Mouse (Mus musculus) megakaryocyte-erythroid progenitor cell, adult 5-6 weeks (primary cell): ENCODE results near the gene Lamp1. TPM values are rescaled to one million over a fixed set of nuclear protein-coding genes. Genes with fewer than 3 reads are reported as not detected.

ENCODE experiments used
- ATAC-seq: replicated peaks from 2 replicates; pipeline ENCODE4 v1.8.0; 2016; ENCODE audit warnings: mild to moderate bottlenecking, inconsistent platforms; ENCODE audit not compliant: severe bottlenecking, poor library complexity, low FRiP score, low TSS enrichment
- total RNA-seq, 2 experiments: library from RNA; stranded (forward) in 1 of 2; stranded (reverse) in 1 of 2; fragments of 200-1000, 215-1000 nt in 1 of 2; fragments of >200 nt in 1 of 2; fragmentation: Nextera tagmentation in 1 of 2; gene quantifications; 2 replicates each; pipeline ENCODE4 v1.2.3; 2014 to 2017

The Lamp1 gene
- total RNA-seq, 2 experiments from 2014 or later, result 102 to 157 TPM

DNA sequence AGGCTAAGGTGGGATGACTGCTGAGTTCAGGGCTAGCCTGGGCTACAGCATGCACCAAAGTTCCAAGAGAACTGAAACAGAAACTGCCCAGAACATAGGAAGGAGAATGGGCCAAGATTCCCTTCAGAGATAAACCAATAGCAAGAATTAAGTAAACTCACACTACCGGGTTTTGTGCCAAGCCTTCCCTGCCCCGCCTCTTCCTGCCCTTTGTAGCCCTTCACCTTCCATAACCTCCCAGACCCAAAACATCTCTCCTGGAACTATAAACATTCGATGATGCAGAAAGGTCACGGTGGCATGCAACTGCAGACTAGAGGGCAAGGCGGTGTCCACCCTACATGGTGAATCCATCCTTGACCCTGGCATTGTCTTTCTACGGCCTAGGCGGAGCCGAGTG is 31.3 kb downstream of the Lamp1 start:
- no peak for ATAC-seq

DNA sequence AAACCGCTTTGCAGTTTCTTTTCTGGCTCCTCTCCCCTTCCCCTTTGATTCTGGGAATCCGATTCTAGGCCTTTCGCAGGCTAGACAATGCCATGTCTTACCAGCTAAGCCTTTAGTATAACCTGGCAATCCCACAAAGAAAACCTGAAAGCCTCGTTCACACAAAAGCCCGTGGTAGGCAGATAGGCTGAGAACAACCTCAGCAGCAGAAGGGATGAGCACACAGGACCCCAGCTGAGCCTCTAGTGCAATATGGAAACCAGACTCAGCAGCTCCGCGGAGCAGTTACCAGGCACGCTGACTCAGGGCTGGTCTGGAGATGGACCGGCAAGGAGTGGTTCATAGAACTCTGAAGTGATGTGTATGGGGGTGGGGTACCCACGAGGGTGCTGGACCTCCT is 35.9 kb downstream of the Lamp1 start:
- no peak for ATAC-seq

DNA sequence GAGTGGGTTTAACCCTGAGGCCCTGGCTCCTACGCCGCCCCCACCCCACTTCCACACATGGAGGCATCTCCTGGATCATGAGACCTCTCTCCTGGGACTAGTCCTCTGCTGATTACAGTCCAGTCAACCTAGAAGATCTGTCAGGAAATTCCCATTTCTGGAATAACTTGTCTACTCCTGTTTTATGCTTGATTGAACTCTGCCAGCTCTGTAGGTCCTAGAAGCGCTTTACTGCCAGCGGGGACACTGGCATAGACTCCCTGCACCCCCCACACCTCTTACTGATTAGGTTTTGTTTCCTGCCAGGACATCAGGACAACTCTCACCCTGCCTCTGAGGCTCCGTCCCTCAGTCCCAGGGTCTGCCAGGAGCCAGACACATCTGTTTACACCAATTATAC is 38.5 kb downstream of the Lamp1 start:
- no peak for ATAC-seq

DNA sequence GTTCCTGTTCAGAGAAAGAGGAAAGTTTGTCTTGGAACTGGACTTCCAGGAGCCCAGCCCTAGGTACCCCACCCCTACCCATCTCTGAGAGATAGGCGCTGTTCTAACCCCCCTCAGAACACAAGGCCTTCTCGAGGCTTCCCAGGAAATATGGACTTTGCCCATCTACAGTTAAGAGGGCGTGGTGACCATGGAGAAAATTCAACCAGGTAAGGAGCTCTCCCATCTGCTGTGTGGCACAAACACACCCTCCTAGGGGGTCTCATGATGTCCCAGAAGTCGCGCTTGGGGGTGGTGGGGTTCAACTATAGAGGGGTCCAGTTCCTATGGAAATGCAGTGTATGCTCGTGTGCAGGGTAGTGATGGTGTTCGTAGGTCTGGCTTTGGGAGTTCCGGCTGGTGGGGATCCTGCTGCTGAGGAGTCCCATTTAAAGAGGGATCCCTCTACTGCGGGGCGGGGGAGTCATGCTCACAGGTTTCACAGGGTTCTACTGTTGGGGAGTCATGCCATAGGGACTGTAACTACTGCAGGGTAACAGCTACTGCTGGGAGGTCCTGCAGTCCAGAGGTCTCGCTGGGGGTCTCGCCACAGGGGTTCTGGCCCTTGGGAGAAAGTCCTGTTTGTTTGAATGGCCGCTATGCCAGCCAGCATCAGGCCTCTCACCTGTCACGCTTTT is 40.6 kb downstream of the Lamp1 start:
- ATAC-seq, result no peak

DNA sequence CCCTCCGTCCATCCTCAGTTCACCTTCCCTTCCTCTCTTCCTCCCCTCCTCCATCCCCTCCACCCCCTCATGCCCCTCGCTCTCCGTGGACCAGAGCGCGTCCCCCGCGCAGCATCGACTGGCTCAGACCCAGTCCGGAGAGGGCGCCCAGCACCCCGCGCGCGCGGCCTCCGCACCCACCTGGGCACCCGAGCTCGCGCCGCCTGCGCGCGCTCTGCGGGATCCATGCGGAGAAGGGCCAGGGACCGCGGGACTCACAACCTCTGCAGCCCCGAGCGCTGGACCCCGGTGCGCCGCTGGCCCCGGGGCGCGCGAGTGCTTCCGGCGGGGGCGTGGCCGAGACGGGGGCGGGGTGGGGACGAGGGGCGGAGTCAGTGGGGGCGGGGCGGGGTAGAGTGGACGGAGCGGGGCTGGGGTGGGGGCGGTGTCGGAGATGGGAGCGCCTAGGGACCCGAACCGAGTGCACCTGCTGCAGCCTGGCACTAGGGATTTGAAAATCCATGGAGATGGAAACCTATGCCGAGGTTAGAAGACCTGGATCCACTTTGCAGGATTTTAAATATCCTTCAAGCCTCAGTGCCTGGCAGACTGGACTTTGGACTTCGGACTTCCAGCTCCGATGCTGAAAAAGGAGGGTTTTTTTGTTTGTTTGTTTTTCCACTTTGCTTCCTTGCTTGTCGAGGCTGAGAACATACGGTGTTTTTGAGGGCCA is 41.5 kb downstream of the Lamp1 start, which contains the start of gene Grtp1:
Grtp1 (minus strand) TSS at position 320 of the 712 bp plus-strand sequence.
- no peak for ATAC-seq

DNA sequence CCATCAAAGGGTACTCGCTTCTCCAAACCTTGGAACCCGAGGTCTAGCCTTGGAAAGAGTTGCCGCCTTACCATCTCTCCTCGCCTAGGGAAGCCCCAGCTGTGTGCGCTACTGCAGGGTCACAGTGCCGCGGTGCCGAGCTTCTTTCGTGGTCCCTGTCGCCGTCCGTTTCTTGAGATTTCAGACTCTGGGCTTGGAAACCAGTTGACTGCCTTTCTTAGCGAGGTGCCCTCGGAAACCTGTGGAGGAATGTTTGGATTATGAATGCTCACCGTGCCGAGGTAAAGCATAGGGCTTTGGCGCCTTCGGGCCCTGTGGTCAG is 42.0 kb downstream of the Lamp1 start:
- no peak for ATAC-seq

DNA sequence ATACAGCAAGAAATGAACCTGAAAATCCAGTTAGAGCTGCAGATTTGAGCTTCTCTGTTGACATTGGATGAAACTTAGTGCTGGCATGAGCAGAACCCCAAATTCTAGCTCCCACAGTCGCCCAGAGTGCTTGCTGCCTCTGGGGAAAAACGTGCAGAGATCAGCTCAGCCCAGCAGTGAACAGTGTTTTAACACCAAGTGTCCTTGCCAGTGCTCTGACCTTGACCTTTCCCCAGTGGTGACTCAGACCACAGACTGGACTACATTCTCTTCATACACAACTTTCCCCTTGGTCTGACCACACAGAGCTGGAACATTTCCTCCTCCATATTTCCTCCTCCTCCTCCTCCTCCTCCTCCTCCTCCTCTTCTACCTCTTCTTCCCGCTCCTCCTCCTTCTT is 43.1 kb downstream of the Lamp1 start:
- ATAC-seq, result no peak

DNA sequence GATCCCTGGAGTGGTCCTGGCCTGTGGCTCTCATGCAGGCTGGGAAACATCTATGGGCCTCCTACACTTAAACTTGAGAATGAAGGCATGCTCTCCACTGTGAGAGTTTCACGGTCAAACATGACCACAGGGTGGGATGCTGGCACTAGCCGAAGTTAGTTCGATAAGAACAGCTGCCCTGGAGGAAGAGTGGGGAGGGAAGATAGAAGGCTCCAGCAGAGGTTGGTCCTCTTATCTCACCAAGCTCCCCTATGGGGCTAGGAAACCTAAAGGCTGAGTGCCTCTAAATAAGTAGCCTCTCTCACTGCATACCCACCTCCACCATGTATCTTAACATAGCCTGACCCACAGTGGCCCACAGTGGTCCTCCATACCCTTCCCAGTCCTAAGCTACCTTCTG is 43.8 kb downstream of the Lamp1 start:
- ATAC-seq, result peak; percentile 86

DNA sequence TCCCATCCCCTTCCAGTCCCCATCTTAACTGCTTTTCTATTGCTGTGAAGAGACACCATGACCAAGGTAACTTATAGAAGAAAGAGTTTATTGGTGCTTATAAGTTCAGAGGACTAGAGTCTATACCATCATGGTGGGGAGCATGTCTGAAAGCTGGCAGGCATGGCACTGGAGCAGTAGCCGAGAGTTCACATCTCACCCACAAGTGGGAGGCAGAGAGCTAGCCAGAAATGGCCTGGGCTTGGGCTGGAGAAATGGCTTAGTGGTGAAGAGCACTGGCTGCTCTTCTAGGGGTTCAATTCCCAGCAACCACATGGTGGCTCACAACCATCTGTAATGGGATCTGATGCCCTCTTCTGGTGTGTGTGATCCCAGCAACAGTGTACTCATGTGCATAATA is 44.5 kb downstream of the Lamp1 start:
- ATAC-seq, result peak; percentile 51; the same call in 1 of the 2 replicates

DNA sequence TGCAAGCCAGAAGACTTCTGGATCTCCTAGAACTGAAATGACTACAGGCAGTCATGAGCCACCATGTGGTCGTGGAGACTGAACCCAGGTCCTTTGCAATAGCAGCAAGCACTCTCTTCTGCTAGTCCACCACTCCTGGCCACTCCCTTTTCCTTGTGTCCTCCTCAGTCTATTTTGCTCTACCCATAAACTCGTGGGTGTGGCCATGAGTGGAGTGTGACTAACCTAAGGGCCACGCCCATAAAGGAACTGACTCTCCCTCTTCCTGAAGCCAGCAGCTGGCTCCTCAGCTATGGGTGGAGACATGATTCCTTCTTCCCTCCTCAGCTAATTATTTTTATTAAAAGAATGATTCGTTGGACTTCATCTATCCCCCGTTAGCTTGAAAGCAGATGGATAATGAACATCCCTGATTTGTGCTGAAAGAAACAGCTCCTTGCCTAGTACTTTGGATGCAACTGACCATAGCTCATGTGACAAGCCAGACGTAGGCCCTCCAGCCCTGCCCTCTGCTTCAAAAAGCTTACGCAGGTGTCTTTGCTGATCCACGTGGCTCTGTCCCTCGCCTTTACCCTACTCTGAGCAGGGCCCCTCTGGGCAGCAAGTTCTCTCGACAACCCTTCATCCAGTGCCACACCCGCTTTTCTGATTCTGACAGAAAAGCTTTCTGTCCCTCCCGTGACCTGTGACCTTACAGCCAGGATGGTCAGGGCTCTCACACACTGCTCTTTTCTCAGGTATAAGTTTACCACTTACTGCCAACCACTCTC is 45.6 kb downstream of the Lamp1 start:
- ATAC-seq, result 0 out of 2 replicates have a peak, but pooled peaks have one; percentile 20

DNA sequence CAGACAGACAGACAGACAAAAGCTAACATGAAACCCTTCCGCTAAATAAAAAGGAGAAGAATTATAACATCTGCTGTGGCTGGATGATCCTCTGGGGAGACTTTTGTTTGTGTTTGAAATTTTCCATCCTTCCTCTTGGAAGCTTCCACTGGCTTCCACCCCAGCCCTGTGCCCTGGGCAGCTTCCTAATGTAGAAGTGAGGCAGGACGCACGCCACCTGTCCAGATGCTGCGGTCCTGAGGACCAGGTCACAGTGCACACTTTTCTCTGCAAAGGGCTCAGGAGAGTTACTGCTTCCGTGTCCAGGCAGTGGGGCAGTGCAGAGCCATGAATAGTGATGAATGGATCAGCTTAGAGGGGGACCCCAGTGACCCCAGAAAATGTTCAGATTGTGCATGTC is 46.4 kb downstream of the Lamp1 start:
- no peak for ATAC-seq

DNA sequence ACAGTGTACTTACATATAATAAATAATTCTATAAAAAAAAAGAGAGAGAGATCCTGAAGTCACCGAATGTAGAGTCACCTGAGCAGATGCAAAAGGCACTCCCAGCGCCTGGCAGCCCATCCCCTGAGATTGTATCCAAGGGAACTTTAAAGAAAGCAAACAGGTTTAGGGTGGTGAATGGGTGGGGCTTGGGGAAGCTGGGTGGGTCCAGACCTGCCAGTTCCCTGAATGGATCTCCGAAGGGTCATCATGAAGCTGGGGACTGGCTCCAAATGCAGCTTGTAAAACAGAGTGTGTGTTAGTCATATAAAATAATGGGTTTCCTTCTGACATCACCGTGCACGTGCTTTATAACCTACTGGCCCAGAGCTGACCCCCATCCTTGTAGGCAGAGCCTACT is 47.3 kb downstream of the Lamp1 start:
- no peak for ATAC-seq

DNA sequence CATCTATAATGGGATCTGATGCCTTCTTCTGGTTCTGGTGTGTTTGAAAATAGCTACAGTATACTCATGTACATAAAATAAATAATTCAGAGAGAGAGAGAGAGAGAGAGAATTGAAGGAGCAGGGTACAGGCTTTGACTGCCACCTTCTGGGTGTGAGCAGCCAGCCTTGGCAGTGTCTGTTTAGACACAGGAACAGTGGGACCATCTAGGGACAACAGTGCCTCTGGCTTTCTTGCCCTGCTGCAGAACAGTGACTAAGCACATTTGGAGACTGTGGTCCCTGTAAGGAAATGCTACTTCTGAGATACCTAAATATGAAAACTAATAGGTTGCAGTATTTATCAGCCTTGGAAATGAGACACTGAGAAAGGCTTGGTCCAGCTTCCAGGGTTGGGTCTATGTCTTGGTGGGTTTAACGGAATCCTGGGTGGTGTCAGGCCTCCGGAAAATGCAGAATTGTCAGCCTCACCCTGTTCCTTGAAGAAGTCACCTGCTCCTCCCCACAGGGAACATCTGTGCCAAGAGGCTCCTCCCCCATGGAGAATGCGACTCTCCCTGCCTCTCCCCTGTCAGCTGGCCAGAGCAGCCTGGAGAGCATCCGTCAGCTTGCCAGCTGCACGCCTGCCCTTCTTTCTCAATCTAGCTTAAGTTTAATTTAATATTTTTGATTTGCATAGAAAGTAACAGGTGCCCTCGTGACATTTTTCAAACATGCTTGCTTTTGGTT is 49.8 kb downstream of the Lamp1 start:
- ATAC-seq, result peak; percentile 63

DNA sequence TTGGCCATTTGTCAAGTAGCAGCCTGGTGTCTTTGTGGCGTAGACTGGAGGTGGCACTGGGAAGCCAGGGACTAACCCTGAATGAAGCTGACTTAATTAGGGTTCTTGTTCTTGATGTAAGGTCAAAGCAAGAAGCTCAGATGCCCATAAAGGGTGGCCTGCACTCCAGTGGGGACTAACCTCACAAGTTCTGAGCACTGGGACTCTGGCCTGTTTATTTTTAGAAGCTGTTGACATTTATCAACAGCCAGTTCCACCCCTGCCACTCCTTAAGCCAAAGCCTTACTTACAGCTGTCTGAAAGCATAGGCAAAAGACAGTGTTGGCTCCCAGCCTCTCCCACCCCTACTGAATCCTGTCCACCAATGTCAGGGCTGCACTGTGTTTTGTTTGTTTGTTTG is 50.8 kb downstream of the Lamp1 start:
- ATAC-seq, result no peak

DNA sequence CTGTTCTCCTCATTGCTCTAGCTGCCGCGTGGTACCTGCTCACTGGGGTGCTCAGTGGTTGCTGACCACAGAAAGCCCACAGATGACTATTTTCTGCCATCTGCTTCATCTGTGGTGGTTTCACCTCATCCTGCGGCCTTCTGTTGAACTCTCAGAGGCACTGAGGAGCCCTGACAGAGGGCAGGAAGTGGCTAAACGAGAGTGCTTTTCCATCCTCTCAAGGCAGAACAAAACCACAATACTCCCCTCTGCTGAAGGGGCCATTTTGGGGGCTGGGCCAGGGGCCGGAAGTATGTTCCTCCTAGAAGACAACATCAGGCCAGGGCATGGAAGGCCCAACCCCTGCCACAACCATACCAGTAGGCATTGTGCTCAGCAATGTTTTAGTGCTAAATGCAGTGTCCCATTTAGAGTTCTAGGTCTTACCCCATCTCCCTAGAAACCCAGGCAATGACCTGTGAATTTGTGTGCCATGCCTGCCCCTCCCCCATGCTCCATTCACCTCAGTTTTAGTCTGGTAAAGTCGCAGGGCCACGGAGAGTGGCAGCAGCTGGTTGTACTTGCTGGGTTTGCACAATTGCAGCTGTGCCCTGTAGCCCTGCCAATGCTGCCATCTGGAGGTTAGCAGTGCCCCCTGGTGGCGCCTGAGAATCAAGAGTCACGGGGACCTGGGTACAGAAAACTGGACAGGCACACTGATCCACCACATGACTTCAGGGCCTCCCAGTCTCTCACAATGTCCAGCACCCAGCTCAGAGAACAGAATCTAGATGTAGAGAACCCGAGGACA is 54.7 kb downstream of the Lamp1 start:
- peak; percentile 90 for ATAC-seq

DNA sequence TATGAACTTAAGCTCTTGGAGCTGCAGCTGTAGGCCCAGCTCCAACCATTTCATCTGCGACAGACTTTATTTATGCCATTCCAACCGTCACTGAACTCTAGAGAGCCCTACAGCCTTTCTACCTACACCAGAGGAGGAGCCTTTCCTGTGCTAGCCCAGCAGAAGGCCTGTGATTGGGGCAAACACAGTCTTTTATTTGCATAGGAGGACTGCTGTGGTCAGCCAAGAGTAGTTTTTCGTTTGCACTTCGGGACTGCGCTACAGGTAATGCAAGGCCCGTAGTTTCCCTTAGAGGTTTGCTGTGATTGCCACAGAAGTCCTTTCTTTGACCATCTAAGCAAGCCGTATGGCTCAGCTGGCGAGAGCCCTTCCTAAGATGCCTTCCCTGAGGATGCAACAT is 57.4 kb downstream of the Lamp1 start:
- ATAC-seq, result no peak

DNA sequence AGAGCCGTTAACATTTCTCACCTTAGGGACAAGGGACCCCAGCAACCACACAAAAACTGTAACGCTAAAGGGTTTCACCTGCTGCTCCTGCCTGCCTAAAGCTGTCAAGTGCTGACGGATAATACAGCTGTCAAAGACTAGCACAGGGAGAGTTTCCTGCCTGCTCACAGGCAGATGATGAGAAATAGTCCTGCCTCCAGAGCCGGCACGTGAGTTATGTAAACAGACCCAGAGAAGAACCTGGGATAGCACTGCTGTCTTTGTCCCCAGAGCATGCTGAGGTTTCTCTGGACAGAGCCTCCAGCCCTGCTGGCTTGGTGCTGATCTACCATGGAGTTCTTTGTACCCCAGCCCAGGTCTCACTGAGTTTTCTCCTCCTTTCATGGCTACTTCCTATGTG is 58.1 kb downstream of the Lamp1 start:
- ATAC-seq, result no peak

DNA sequence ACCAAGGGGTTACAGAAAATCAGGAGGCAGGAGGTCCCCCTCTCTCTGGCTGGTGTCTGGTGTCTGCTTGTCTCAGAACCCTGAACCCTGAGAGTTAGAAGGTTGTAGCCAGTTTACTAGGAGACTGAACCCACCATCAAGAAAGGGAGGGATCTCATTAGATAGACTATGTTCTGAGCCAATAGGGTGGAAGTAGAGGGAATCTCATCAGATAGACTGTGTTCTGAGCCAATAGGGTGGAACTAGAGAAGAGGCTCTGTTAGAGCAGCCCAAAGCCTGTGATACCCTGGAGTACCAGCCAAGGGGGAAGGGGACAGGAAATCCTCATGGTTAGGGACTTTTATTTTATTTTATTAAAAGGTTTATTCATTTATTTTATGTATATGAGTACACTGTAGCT is 59.0 kb downstream of the Lamp1 start:
- ATAC-seq, result 0 out of 2 replicates have a peak, but pooled peaks have one; percentile 25

DNA sequence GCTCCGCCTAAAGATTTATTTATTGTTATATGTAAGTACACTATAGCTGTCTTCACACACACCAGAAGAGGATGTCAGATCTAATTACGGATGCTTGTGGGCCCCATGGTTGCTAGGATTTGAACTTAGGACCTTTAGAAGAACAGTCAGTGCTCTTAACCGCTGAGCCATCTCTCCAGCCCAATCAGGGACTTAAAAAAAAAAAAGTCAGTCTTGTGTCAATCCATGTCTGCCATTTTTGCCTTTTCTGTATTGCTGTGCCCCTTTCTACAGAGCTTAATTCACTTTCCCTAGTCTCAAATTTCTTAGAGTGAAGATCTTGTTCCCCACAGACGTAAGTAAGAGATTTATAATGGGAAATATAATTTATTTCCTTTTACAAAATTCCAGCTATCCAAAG is 59.5 kb downstream of the Lamp1 start:
- ATAC-seq, result no peak
